Mouse (Mus musculus) stomach, postnatal 0 days (tissue): ENCODE measurements around the gene Pramel1. TPM values are rescaled to one million over a fixed set of nuclear protein-coding genes. Genes with fewer than 3 reads are reported as not detected.
"Not testable (repeated sequence)": the region's sequence is repeated elsewhere in the genome, so short reads cannot be mapped to it uniquely, and the experiment has no call there.

Experiments used
- ATAC-seq: fragments of 200-750 bp; cut with Nextera tagmentation; 2 replicates; pipeline ENCODE4 v1.8.0; 2017; ENCODE audit not compliant: low FRiP score, low TSS enrichment
- DNase-seq: peaks from one replicate; pipeline ENCODE4 v3.0.0-alpha.2; 2016; ENCODE audit warnings: low spot score
- H3K27ac ChIP-seq: fragments of 300-500 bp; sonication (generic); replicated peaks from 2 replicates; pipeline ENCODE4 v1.5.1; 2014; ENCODE audit warnings: mild to moderate bottlenecking, control low read depth
- H3K27me3 ChIP-seq: fragments of 300-500 bp; sonication (generic); 2 replicates; pipeline ENCODE4 v1.6.1; 2014; ENCODE audit warnings: low read length; ENCODE audit not compliant: control insufficient read depth, insufficient read depth
- H3K36me3 ChIP-seq: fragments of 300-500 bp; sonication (generic); 2 replicates; pipeline ENCODE4 v1.6.1; 2014; ENCODE audit warnings: low read length, mixed read lengths; ENCODE audit not compliant: control insufficient read depth, insufficient read depth
- H3K4me1 ChIP-seq: fragments of 300-500 bp; sonication (generic); replicated peaks from 2 replicates; pipeline ENCODE4 v1.6.1; 2014; ENCODE audit warnings: antibody characterized with exemption; ENCODE audit not compliant: control insufficient read depth, insufficient read depth
- H3K4me2 ChIP-seq: fragments of 300-500 bp; sonication (generic); replicated peaks from 2 replicates; pipeline ENCODE4 v1.6.1; 2014; ENCODE audit warnings: low read depth, mild to moderate bottlenecking, control low read depth, moderate library complexity
- H3K4me3 ChIP-seq: fragments of 300-500 bp; sonication (generic); 2 replicates; pipeline ENCODE4 v1.5.1; 2014; ENCODE audit warnings: low read depth, low read length, control low read depth
- H3K9ac ChIP-seq: fragments of 300-500 bp; sonication (generic); 2 replicates; pipeline ENCODE4 v1.6.1; 2014; ENCODE audit warnings: mild to moderate bottlenecking, low read length, control low read depth, mixed read lengths
- H3K9me3 ChIP-seq: fragments of 300-500 bp; sonication (generic); 2 replicates; pipeline ENCODE4 v1.6.1; 2016; ENCODE audit warnings: low read length; ENCODE audit not compliant: control insufficient read depth
- CTCF ChIP-seq: IDR thresholded peaks from 2 replicates; pipeline ENCODE4 v1.5.1; 2016; ENCODE audit warnings: antibody characterized with exemption, low read depth, mild to moderate bottlenecking, moderate library complexity
- EP300 ChIP-seq: optimal IDR thresholded peaks from 2 replicates; pipeline ENCODE3; 2016; ENCODE audit warnings: antibody characterized with exemption
- WGBS: fragments of 180-500 bp; shearing (Covaris S2); extraction: QIAGEN DNeasy Blood & Tissue Kit; methylation state at CpG from one replicate; pipeline ENCODE4 v1.1.7; 2014; 5-methylcytosine and 5-hydroxymethylcytosine counted together
- polyA plus RNA-seq: library from polyadenylated mRNA; unstranded; fragments of >200 nt; fragmentation: Nextera tagmentation; extraction: Ambion mirVana; gene quantifications from 2 replicates; pipeline ENCODE4 v1.2.1, GENCODE M21; 2015

Pramel1 gene
- not detected in 2 replicates for polyA plus RNA-seq

DNA sequence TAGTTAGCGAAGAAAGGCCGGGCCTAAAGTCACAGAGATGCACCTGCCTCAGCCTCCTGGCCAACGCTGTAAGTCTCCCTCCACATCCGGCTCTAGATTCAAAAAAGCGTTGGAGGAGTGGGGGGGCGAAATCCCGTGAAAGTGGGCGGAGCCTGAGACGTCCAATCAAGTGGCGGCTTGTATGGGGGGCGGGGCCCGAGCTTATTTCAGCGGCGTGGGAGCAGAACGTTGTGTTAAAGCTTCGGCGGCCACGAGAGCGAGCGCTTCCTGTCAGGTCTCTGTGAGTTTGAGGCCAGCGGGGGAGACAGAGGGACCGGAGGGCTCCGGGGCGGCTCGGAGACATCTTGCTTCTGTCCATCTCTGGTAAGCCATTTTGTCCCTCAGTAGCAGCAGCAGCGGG lies at the start of gene Pramel1:
TSS of gene Pramel1 (plus strand) at position 248 of the 400 bp plus-strand sequence.
- no peak within 1 kb of the TSS for H3K27ac ChIP-seq
- no peak within 1 kb of the TSS for H3K4me3 ChIP-seq
- ATAC-seq (no peak), DNase-seq (no peak)
- H3K4me1 ChIP-seq, result no peaks in the 10 kb centered on the region
- no peaks in the 10 kb centered on the region for H3K36me3 ChIP-seq
- 77% methylated on average over 26 of the region's 26 CpGs for WGBS
- TF ChIP-seq CTCF (no peak), EP300 (no peak)
- no peaks in the 10 kb centered on the region for H3K27me3 ChIP-seq
- H3K4me2 ChIP-seq, result no peak within 1 kb of the TSS
- H3K9ac ChIP-seq, result no peak within 1 kb of the TSS
- H3K9me3 ChIP-seq, result no peaks in the 10 kb centered on the region

- H3K4me3 ChIP-seq, H3K9me3 ChIP-seq, H3K4me2 ChIP-seq, DNase-seq, ATAC-seq, H3K9ac ChIP-seq, H3K36me3 ChIP-seq, H3K27ac ChIP-seq, H3K4me1 ChIP-seq: not testable (repeated sequence)
- H3K27me3 ChIP-seq, result peaks cover 14% of the 10 kb centered on the region; the same call in 1 of the 2 replicates
- 76% methylated on average over 5 of the region's 5 CpGs for WGBS
These were observed 48.7 kb upstream of the Pramel1 start for GRCm38 (mm10) chr4:143345491-143345890.

- no peak for DNase-seq
- 20% methylated on average over 5 of the region's 5 CpGs for WGBS
- Histone ChIP-seq H3K27me3 (peaks cover 17% of the 10 kb centered on the region; the same call in 1 of the 2 replicates), H3K9ac (no peak overlapping the region), H3K4me3 (no peak overlapping the region), H3K4me1 (no peaks in the 10 kb centered on the region), H3K27ac (no peak overlapping the region), H3K36me3 (no peaks in the 10 kb centered on the region), H3K4me2 (no peak overlapping the region), H3K9me3 (no peaks in the 10 kb centered on the region)
- TF ChIP-seq EP300 (no peak), CTCF (no peak)
- no peak for ATAC-seq
These were observed 45.5 kb upstream of the Pramel1 start for GRCm38 (mm10) chr4:143348678-143349077.

DNA sequence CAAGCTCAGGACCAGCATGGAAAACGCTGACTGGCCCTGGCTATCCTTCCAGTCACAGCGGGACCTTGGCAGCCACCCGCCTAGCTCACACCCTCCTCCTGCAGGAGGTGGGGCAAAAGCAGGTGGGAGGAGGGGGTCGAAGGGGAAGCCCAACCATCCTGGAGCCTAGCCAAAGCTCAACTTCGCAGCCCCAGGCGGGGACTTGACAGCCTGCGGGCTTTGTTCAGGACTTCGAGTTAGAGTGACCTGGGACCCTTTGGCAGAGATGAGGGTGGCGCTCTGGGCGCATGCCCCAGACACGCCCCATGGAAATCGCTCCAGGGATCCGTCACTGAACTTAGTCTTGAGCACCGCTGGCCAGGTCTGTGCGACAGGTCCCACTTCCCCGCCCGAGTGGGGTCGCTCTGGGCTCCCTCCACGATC lies 44.7 kb upstream of the Pramel1 start, which contains the start of gene Lrrc38:
TSS of gene Lrrc38 (plus strand) at position 274 of the 423 bp plus-strand sequence.
- H3K4me1 ChIP-seq, result no peaks in the 10 kb centered on the region
- under 1% methylated on average over 19 of the region's 19 CpGs for WGBS
- peaks cover 17% of the 10 kb centered on the region; the same call in 1 of the 2 replicates for H3K27me3 ChIP-seq
- H3K36me3 ChIP-seq, result no peaks in the 10 kb centered on the region
- H3K4me2 ChIP-seq, result peak within 1 kb of the TSS; percentile 70
- peak within 1 kb of the TSS; percentile 39 for H3K4me3 ChIP-seq
- ATAC-seq (no peak), DNase-seq (no peak)
- TF ChIP-seq EP300, result no peak
- no peak for TF ChIP-seq CTCF
- no peak within 1 kb of the TSS for H3K9ac ChIP-seq
- no peak within 1 kb of the TSS for H3K27ac ChIP-seq
- no peaks in the 10 kb centered on the region for H3K9me3 ChIP-seq

DNA sequence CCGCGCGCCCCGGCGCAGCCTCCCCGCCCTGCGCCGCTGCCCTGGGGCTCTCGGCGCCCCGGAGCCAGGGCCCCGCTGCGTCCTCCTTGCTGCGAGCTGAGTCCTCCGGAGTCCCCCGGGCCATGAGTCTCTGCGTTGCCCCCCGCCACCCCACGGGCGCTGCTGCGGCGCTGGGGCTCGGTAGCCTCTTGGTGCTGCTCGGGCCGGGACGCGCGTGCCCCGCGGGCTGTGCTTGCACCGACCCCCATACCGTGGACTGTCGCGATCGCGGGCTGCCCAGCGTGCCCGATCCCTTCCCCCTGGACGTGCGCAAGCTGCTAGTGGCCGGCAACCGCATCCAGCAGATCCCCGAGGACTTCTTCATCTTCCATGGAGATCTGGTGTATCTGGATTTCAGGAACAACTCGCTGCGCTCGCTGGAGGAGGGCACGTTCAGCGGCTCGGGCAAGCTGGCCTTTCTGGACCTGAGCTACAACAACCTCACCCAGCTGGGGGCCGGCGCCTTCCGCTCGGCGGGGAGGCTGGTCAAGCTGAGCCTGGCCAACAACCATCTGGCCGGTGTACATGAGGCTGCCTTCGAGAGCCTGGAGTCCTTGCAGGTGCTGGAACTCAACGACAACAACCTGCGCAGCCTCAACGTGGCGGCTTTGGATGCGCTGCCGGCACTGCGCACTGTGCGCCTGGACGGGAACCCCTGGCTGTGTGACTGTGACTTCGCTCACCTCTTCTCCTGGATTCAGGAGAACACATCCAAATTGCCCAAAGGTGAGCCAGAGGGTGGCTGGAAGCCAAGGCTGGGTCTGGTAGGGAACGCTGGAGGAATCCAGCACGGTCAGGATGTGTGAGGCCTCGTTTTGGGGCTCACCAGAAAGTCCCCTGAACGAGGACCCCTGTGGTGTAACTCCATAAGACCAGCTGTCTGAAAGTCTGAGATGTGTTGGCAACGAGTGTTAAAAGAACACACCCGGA lies 43.9 kb upstream of the Pramel1 start:
- Histone ChIP-seq H3K4me1 (no peaks in the 10 kb centered on the region), H3K4me2 (peak overlapping the region; percentile 70), H3K36me3 (no peaks in the 10 kb centered on the region), H3K27me3 (peaks cover 17% of the 10 kb centered on the region; the same call in 1 of the 2 replicates), H3K9me3 (no peaks in the 10 kb centered on the region), H3K9ac (no peak overlapping the region), H3K4me3 (peak overlapping the region; percentile 39), H3K27ac (no peak overlapping the region)
- DNase-seq (no peak), ATAC-seq (no peak)
- TF ChIP-seq CTCF (no peak), EP300 (no peak)
- WGBS, result 4% methylated on average over 66 of the region's 72 CpGs

- Histone ChIP-seq H3K9ac (no peak overlapping the region), H3K9me3 (no peaks in the 10 kb centered on the region), H3K4me2 (no peak overlapping the region), H3K4me3 (no peak overlapping the region), H3K36me3 (no peaks in the 10 kb centered on the region), H3K27me3 (peaks cover 17% of the 10 kb centered on the region; the same call in 1 of the 2 replicates), H3K27ac (no peak overlapping the region), H3K4me1 (no peaks in the 10 kb centered on the region)
- WGBS, result 74% methylated on average over 4 of the region's 4 CpGs
- no peak for TF ChIP-seq CTCF
- no peak for TF ChIP-seq EP300
- DNase-seq, result no peak
- no peak for ATAC-seq
These were observed 41.9 kb upstream of the Pramel1 start for GRCm38 (mm10) chr4:143352301-143352700.
